Mouse (Mus musculus): ENCODE results near the gene Arpc2. TPM values are rescaled to one million over a fixed set of nuclear protein-coding genes. Genes with fewer than 3 reads are reported as not detected.
A peak's percentile ranks its signal among the peaks of the same experiment; 100 is the strongest.

Arpc2 gene
- polyA plus RNA-seq, 1 experiment = 150 TPM

GRCm38 (mm10) chr1:74288327-74288726 lies 52.4 kb downstream of the Arpc2 start:
- Histone ChIP-seq H3K27ac (ENCODE audit: control insufficient read depth, insufficient read depth, low read depth, low read length, poor library complexity) (no peak overlapping the region), H3K4me3 (replicated peaks; ENCODE audit: control insufficient read depth, low read depth, low read length) (no peak overlapping the region), H3K4me1 (ENCODE audit: control insufficient read depth, insufficient read depth, low read length) (0 out of 2 replicates have a peak, but pooled peaks cover 1% of the 10 kb centered on the region)
- TF ChIP-seq POLR2A (IDR thresholded peaks at IDR 0.05; ENCODE audit: borderline replicate concordance, control insufficient read depth, low read depth, low read length) = no peak
- WGBS = 80% methylated on average over 4 of the region's 4 CpGs

DNA sequence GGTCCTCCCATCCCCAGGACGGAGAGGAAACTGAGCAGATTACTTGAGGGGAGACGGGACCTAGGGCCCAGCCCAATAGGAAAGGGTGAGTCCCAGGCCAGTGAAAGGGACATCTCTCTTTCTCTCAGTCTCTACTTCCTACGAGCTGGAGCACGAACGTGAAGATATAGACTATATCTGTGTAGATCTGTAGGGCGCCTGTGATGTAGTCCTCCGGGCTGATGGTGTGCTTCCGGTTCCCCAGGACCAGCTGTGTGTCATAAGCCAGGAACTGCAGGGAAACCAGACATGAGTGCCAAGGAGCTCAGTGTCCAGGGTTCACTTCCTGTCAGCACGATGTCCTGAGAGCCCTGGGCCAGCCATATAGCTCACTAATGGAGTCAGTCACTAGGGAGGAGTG lies 53.4 kb downstream of the Arpc2 start:
- Histone ChIP-seq H3K4me1 (ENCODE audit: control insufficient read depth, insufficient read depth, low read length) (0 out of 2 replicates have a peak, but pooled peaks cover 1% of the 10 kb centered on the region), H3K4me3 (replicated peaks; ENCODE audit: control insufficient read depth, low read depth, low read length) (no peak overlapping the region), H3K27ac (ENCODE audit: control insufficient read depth, insufficient read depth, low read depth, low read length, poor library complexity) (no peak overlapping the region)
- WGBS = 86% methylated on average over 9 of the region's 9 CpGs
- TF ChIP-seq POLR2A (IDR thresholded peaks at IDR 0.05; ENCODE audit: borderline replicate concordance, control insufficient read depth, low read depth, low read length) (no peak), CTCF (IDR thresholded peaks at IDR 0.05; ENCODE audit: control insufficient read depth, insufficient read depth, low read length) (no peak)

DNA sequence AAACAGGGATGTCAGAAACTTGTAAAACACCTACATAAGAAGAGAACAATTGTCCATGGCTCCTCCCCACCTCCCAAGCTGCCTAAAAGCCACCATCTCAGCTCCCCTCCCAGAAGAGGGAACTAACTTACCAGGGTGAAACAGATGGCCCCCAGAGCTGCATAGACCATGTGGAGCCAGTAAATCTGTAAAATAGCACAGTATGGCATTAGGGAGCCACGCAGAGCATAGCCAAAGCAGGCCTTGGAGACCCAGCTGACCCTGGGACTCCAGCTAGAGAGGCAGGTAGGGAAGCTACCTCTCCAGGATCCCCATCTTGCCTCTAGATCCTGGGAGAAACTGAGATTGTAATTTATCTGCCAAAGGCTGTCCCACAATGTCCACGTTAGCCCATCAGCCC lies 53.9 kb downstream of the Arpc2 start:
- WGBS = 75% methylated on average over 2 of the region's 2 CpGs
- no peak overlapping the region for H3K27ac ChIP-seq (ENCODE audit: control insufficient read depth, insufficient read depth, low read depth, low read length, poor library complexity)

DNA sequence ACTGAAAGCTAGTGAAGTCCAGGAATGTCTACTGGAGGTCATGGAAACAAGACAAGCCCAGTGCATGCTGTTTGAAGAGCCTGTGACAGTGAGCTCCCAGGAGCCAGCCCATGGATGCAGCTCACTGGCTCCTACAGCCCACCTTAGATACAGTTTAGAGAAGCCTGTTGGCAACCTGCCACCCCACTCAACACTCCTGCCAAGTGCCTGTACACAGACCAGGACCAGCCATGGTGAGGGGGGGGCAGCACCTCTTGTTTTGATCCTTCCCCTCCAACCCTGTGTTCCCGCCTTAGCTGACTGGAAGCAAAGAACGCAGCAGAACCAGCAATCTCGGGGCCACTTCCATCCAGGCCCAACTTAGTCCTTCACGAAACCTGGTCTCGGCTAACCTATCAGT lies 54.3 kb downstream of the Arpc2 start:
- 89% methylated on average over 5 of the region's 5 CpGs for WGBS
- H3K27ac ChIP-seq (ENCODE audit: control insufficient read depth, insufficient read depth, low read depth, low read length, poor library complexity) = no peak overlapping the region
- no peak for TF ChIP-seq CTCF (IDR thresholded peaks at IDR 0.05; ENCODE audit: control insufficient read depth, insufficient read depth, low read length)
- no peak for TF ChIP-seq POLR2A (IDR thresholded peaks at IDR 0.05; ENCODE audit: borderline replicate concordance, control insufficient read depth, low read depth, low read length)
- peaks cover 4% of the 10 kb centered on the region; the same call in 1 of the 2 replicates for H3K4me1 ChIP-seq (ENCODE audit: control insufficient read depth, insufficient read depth, low read length)
- H3K4me3 ChIP-seq (replicated peaks; ENCODE audit: control insufficient read depth, low read depth, low read length) = no peak overlapping the region

More for the DNA sequence above, 53.9 kb downstream of the Arpc2 start:
- Histone ChIP-seq H3K4me3 (replicated peaks; ENCODE audit: control insufficient read depth, low read depth, low read length) (no peak overlapping the region), H3K4me1 (ENCODE audit: control insufficient read depth, insufficient read depth, low read length) (0 out of 2 replicates have a peak, but pooled peaks cover 1% of the 10 kb centered on the region)
- no peak for TF ChIP-seq CTCF (IDR thresholded peaks at IDR 0.05; ENCODE audit: control insufficient read depth, insufficient read depth, low read length)
- no peak for TF ChIP-seq POLR2A (IDR thresholded peaks at IDR 0.05; ENCODE audit: borderline replicate concordance, control insufficient read depth, low read depth, low read length)

DNA sequence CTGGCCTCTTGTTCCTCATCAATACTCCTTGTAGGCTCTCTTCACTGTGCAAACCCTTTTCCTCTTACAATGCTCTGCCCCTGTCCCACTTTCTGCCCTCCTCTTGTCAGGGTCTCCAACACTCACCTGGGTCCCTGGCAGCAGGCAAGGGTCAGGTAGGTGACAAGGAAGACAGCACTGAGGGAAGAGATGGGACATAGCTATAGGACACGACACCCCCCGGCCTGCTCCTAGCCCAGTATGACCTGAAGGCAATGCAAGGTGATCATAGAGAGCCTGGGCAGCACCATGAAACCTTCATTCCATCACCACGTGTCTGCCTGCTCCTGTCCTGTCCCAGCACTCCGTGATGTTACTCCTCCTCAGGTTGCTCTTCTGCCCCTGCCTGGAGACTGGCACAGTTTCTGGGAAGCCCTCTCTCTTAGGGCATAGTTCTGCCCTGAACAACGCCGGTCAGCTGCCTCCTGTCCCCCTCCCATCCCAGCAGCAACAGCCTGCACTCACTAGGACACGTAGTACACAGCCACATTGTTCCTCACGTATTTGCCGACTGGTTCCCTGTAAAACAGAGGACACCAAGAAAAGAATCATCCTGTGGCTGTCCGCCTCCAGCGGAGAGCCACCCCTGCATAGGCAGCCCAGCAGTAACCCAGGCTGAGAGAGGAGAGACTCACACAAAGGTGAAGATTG lies 56.6 kb downstream of the Arpc2 start:
- H3K27ac ChIP-seq (ENCODE audit: control insufficient read depth, insufficient read depth, low read depth, low read length, poor library complexity) = no peak overlapping the region
- 86% methylated on average over 11 of the region's 11 CpGs for WGBS
- H3K4me1 ChIP-seq (ENCODE audit: control insufficient read depth, insufficient read depth, low read length) = peaks cover 2% of the 10 kb centered on the region; the same call in 1 of the 2 replicates
- TF ChIP-seq POLR2A (IDR thresholded peaks at IDR 0.05; ENCODE audit: borderline replicate concordance, control insufficient read depth, low read depth, low read length) = no peak
- no peak for TF ChIP-seq CTCF (IDR thresholded peaks at IDR 0.05; ENCODE audit: control insufficient read depth, insufficient read depth, low read length)
- no peak overlapping the region for H3K4me3 ChIP-seq (replicated peaks; ENCODE audit: control insufficient read depth, low read depth, low read length)

- Histone ChIP-seq H3K27ac (ENCODE audit: control insufficient read depth, insufficient read depth, low read depth, low read length, poor library complexity) (no peak overlapping the region), H3K4me1 (ENCODE audit: control insufficient read depth, insufficient read depth, low read length) (peaks cover 2% of the 10 kb centered on the region; the same call in 1 of the 2 replicates)
- 87% methylated on average over 8 of the region's 8 CpGs for WGBS
Measured at GRCm38 (mm10) chr1:74293306-74293960, 57.5 kb downstream of the Arpc2 start.

GRCm38 (mm10) chr1:74294090-74294643 lies 58.3 kb downstream of the Arpc2 start:
- TF ChIP-seq POLR2A (IDR thresholded peaks at IDR 0.05; ENCODE audit: borderline replicate concordance, control insufficient read depth, low read depth, low read length) (no peak), CTCF (IDR thresholded peaks at IDR 0.05; ENCODE audit: control insufficient read depth, insufficient read depth, low read length) (no peak)
- 95% methylated on average over 3 of the region's 3 CpGs for WGBS

More at GRCm38 (mm10) chr1:74293306-74293960, 57.5 kb downstream of the Arpc2 start:
- TF ChIP-seq CTCF (IDR thresholded peaks at IDR 0.05; ENCODE audit: control insufficient read depth, insufficient read depth, low read length) (no peak), POLR2A (IDR thresholded peaks at IDR 0.05; ENCODE audit: borderline replicate concordance, control insufficient read depth, low read depth, low read length) (no peak)
- no peak overlapping the region for H3K4me3 ChIP-seq (replicated peaks; ENCODE audit: control insufficient read depth, low read depth, low read length)

DNA sequence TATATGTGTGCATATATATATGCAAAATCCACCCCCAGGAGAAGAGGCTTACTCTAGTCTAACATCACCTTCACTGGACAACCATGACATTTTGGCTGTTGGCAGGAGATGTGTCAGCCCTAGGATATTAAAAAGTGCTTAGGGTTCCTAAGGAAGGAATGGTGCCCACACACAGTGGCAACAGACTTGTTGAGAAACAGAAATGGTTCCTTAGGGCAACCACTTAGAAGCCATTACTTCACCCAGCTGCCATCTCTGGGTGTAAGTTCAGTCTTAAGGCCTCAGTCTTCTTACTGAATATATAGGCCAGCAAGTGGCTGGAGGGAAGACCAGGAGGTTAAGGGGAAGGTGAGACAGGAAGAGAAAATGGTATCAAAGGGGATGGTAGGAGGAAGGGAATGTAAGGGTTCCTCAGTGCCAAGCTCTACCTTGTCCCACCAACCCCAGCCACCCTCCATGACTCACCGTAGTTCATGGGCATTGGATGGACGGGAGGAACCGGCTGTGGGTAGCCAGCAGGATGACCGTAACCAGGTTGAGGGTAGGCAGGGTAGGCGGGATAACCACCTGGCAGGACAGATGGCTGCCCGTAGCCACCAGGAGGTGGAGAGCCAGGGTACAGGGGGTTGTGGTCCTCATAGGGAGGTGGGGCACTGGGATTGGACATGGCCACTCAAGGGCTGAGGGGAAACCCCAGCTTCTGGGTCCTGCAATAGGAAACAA lies 59.0 kb downstream of the Arpc2 start:
- Histone ChIP-seq H3K27ac (ENCODE audit: control insufficient read depth, insufficient read depth, low read depth, low read length, poor library complexity) (peak overlapping the region; percentile 79), H3K4me1 (ENCODE audit: control insufficient read depth, insufficient read depth, low read length) (peaks cover 2% of the 10 kb centered on the region; the same call in 1 of the 2 replicates), H3K4me3 (replicated peaks; ENCODE audit: control insufficient read depth, low read depth, low read length) (no peak overlapping the region)
- WGBS = 73% methylated on average over 6 of the region's 6 CpGs
- no peak for TF ChIP-seq CTCF (IDR thresholded peaks at IDR 0.05; ENCODE audit: control insufficient read depth, insufficient read depth, low read length)
- no peak for TF ChIP-seq POLR2A (IDR thresholded peaks at IDR 0.05; ENCODE audit: borderline replicate concordance, control insufficient read depth, low read depth, low read length)

More at GRCm38 (mm10) chr1:74294090-74294643, 58.3 kb downstream of the Arpc2 start:
- Histone ChIP-seq H3K27ac (ENCODE audit: control insufficient read depth, insufficient read depth, low read depth, low read length, poor library complexity) (no peak overlapping the region; the same call in 1 of the 2 replicates), H3K4me1 (ENCODE audit: control insufficient read depth, insufficient read depth, low read length) (peaks cover 2% of the 10 kb centered on the region; the same call in 1 of the 2 replicates), H3K4me3 (replicated peaks; ENCODE audit: control insufficient read depth, low read depth, low read length) (no peak overlapping the region)

Measured in bone marrow, adult 2 months (tissue).